Mouse (Mus musculus): ENCODE results near the gene Slc46a3. TPM values are rescaled to one million over a fixed set of nuclear protein-coding genes. Genes with fewer than 3 reads are reported as not detected.
A peak's percentile ranks its signal among the peaks of the same experiment; 100 is the strongest.
"Not testable (repeated sequence)": the region's sequence is repeated elsewhere in the genome, so short reads cannot be mapped to it uniquely, and the experiment has no call there.

Gene Slc46a3
- total RNA-seq, 2 experiments from 2014 or later: 0.82 to 2.4 TPM

DNA sequence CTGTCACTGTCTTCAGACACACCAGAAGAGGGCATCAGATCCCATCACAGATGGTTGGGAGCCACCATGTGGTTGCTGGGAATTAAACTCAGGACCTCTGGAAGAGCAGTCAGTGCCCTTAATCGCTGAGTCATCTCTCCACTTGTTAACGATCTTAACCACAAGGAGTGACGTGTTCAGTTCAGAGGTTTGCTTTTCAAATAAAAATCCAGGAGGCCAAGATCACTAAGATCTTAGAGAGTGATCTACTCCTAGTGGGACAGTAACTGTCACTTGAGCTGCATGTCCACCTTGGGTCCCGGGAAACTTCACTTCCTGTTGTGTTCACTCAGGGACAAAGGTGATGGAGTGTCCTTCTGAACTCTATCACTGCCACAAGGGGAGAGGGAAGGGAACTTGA, 1.9 kb upstream of the Slc46a3 start:
- ATAC-seq (replicated peaks; ENCODE audit: poor library complexity, severe bottlenecking): not testable (repeated sequence)

DNA sequence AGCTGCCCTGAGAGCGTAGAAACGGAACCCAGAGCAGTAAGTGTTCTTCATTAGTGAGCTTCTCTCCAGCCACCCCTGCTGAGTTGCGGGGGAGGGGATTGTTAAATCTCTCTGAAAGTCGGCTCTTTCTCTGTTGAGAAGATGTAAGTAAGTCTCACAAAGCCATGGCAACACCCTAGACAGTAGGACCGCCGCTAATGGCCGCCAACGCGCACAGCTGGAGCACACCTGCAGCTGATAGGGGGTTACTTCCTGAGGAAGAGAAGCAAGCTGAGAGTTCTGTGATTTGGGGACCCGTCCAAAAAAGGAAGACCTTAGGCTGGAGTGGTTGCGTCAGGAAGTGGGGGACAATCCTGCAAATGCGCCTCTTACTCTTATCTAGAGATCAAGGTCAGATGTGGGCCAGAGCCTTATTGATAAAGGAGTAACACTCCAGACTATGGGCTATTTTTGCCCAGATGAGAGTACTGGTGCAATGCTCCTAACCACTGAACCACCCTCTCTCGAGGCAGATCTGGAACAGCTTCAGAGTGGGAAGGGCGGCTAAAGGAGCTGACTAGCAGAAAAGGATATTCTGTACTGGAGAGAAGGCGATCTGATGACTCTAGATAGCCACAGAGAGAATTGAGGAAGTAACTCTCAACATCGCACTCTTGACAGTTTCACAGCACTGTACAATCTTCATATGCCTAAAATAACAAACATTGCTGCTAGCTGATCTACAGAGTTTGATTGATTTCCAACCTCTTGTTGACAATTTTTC, 1.0 kb upstream of the Slc46a3 start:
- ATAC-seq (replicated peaks; ENCODE audit: poor library complexity, severe bottlenecking): peak; percentile 55

DNA sequence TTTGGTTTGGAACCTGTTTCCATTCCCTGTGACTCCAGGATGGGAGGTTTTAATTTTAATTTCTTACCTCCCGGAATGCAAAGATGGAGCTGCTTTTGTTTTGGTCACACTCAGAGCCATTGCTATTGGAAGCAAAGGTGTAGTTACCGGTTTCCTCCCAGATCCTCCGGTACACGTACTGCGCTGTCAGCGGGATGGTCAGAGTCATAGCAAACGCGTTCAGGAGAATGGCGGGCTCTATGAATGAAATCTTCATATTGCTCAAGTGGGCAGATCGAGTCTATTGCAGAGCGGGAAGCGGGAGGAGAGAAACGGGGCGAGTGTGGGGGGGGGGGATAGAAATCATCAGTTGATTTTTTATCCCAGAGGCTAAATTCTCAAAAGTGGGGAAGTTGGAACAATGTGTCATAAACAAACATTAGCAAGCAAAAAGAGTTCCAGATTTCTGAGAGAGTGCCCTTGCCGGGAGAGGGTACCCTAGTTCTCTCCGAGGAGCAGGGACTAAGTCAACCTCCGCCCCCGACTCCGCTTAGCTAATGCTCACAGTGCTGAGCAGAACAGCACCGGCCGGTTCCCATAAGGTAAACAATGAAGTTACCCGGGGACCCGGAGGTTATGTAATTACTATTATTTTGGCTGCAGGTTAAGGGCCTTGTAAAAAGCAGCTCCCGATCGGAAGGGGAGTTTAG, 705 bp downstream of the Slc46a3 start:
- no peak for ATAC-seq (replicated peaks; ENCODE audit: poor library complexity, severe bottlenecking)

DNA sequence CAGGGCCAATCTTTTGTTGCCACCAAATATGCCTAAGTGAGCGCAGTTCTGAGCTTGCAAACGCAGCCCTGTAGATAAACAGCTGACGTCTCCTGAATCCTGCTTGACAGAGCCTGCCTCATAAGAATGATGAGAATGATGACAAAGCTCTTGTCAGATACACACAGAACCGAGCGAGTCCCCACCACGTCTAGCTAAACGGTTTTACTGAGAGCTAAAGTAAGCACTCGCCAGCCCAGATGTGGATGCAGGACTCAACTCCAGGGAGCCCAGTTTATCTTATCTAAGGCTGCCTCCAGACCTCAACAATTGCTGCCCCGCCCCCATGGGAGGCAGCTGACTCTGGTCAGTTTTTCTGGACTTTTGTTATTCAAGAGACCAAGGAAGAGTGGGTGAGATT, 1.5 kb downstream of the Slc46a3 start:
- ATAC-seq (replicated peaks; ENCODE audit: poor library complexity, severe bottlenecking): no peak

DNA sequence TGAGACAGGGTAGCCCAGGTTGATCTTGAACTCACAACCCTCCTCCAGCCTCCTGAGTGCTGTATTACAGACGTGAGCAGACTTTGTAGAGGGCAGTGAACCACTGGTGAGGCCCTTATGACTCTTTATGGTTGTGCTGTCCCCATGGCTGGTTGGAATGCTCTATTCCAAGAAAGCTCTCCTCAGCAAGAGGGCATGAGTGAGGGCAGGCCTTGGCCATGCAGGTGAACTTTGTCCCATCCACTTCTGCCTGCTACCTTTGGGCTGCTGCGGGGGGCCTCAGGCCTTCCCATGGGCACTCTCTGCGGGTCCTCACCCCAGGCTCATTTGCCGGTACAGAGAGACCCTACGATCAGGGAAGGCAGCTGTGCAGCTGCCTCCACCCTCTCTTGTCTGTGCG, 1.9 kb downstream of the Slc46a3 start:
- ATAC-seq (replicated peaks; ENCODE audit: poor library complexity, severe bottlenecking): no peak

DNA sequence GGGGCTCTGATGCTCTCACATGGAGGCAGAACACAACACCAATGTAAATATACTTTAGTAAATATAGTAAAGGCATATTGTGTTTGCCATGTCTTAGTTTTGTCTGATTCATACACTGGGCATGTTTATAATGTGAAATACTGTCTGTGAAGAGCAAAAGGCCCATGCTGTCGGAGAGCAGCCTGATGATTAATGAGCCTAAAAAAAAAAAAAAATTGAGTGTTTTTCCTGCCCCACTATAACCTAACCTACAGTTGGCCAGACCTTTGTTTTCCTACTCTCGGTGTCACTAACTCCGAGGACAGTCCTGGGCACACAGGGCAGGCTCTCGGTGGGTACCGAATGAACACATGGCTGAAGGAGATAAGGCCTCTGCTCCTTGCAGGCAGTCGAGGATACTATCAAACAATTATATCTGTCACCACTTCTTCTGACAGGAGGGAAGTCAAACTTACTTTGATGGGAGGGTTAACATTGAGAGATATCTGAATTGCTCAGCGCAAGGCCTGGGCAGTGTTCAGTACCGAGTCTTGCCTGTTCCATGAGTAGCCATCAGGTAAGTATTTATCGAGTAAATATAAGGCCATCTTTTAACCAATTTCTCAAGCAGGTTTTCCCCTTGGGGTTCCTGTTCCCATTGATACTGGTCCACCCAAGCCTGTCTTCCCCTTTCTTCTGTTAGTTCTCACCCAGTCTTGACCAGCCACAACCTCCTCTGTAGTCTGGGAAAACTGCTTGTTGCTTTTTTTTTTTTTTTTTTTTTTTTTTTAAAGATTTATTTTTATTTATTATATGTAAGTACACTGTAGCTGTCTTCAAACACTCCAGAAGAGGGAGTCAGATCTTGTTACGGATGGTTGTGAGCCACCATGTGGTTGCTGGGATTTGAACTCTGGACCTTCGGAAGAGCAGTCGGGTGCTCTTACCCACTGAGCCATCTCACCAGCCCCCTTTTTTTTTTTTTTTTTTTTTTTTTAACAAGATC, 6.0 kb downstream of the Slc46a3 start:
- ATAC-seq (replicated peaks; ENCODE audit: poor library complexity, severe bottlenecking): no peak

DNA sequence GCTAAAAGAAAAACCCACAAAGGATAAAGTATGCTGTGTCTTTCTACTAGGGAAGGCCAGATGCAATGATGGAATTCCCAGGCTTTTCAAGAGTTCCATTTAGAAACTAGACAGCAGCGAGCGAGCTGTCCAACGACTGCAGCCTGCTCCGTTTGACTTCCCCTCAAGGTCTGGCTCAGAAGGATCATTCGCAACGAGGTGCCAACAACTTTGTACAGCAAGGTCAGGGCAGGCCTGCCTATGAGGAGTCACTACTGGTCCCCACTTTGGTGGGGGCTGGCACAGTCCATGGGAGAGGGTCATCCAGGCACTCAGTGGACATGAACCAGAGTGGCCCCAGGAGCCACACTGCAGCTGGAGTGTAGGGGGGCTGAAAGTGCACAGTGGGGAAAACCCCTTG, 11.0 kb downstream of the Slc46a3 start:
- ATAC-seq (replicated peaks; ENCODE audit: poor library complexity, severe bottlenecking): no peak; the same call in 1 of the 2 replicates

DNA sequence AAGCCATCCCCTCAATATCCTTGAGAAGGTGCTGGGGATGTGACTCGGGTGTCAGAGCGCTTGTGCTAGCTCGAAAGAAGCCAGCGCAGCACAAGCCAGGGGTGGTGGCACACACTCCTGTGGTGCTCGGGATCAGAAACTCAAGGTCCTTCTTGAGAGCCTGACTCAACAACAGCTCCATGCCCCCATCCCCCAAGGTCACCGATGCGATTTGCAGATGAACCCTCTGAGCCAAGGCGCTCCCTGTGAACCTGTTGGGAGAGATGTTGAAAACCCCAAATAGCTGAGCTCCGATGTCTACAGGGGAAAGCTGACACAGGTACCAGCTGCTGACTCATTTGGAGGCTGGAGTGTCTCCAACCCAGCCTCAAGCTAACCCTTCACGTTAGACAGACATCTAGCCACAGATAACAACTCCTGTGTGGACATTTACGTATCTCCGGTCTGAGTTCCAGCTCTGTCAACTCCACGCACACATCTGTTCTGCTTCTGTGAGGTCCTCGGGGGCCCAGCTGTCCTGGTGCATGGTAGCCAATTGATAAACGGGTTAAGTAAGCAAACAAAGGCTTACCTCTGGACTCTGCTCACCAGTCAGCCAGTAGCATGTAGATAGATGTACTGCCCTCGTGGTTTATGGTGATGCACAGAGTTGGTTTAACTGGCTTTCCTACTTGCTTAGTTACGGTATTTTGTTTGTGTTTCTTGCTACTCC, 14.5 kb downstream of the Slc46a3 start:
- ATAC-seq (replicated peaks; ENCODE audit: poor library complexity, severe bottlenecking): no peak

DNA sequence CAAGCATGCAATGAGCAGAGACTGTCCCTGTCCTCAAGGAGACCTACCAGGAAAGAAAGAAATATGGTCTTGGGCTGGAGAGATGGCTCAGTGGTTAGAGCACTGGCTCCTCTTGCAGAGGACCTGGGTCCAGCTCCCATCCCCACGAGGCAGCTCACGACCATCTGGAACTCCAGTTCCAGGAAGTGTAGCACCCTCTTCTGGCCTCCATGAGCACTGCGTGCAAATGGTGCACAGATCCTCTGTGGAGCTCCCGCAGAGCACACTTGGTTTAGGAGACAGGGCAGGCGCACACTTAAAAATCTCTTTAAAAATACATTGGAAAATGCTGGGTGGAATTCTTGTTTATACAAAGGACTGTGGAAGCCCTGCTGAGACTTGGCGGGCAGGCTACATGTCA, 17.1 kb downstream of the Slc46a3 start:
- no peak for ATAC-seq (replicated peaks; ENCODE audit: poor library complexity, severe bottlenecking)

DNA sequence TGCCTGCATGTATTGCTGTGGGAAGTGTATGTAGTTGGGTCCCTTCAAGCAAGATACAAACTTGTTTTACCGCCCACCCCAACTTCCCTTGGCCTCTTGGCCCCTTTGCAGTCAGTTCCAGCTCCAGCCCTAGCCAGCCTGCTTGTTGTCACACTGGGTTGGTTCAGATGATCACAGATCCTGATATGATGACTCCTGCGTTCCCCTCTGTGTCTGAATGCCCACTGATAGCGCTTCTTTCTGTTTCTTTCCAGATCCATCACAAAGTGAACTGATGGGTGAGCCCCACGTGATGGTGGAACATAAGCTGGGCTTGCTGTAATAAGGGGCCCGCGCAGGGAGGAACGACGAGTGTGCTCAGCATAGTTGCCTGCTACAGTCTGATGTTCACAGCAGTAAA, 19.4 kb downstream of the Slc46a3 start:
- ATAC-seq (replicated peaks; ENCODE audit: poor library complexity, severe bottlenecking): no peak

DNA sequence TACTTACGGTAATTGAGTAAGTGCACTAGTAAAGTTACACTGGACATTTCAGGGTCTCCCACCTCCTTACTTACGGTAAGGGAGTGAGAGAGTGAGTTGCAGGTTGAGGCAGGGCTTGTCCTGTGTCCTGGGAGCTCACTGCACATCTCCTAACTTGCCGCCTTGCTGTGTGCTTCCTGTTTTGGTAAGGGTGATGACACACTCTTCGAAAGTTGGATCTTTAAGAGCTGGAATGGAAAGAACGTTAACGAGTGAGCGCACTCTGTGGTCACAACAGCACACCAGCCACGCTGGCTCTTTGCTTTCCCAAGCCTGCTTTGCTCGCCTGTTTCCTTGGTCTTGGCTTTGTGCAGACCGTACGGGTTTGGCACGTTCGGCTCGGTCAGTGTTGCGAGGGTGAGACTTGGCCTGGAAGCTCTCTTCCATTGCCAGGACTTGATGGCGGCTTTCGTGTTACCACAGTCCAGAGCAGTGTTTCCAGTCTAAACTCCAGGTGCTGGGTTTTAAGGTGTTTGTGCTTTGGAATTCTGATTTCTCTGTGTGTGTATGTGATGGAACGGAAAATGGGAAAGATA, 20.0 kb downstream of the Slc46a3 start:
- peak; percentile 67 for ATAC-seq (replicated peaks; ENCODE audit: poor library complexity, severe bottlenecking)

DNA sequence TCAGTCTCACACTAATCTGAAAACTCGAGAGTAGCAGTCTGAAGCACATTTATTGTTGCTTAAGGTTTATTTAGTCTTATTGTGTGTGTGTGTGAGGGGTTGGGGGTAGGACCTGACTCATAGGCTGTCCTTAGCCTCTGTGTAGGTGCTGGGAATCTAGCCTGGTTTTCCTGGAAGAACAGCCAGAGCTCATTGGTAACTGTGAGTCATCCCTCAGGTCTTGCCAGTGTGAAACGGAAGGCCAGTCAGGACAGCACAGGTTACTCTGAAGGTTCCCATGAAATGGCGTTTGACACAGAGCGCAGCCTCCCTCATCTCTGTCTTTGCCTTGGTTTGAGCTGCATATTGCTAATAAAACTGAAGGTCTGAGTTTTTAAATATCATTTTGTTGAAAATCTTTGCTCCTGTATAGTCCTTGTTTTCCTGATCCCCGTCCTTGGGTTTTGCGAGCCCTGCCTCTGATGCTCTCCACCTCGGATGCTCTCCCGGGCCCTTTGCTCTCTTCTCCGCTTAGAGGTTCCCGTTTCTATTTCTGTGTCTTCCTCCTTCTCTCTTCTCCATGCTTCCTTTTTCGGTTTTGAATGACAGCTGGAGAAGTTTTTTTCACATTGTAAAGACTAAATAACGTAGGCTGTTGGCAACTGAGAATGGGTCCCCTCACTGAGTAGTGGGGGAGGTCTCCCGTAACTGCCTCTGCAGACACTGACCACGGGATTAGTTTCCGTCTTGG, 23.4 kb downstream of the Slc46a3 start:
- ATAC-seq (replicated peaks; ENCODE audit: poor library complexity, severe bottlenecking): peak; percentile 64

DNA sequence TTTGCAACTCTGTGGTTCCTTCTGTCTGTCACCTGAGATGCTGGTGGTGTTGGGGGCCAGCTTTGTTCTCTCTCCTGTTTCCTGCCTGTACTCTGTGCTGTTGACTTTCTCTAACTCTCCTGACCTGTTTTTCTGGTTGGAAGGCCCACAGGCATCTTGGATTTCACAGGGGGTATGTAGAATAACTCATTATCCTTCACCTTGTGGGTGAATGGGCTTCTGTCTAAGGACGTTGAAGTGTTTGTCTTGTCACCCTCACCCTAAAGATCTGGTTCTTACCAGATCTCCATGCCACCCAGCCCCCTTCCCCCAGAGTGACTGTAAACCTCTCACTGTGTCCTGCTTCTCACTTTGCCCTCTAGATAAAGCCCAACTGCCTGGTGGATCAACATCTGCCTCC, 24.3 kb downstream of the Slc46a3 start:
- ATAC-seq (replicated peaks; ENCODE audit: poor library complexity, severe bottlenecking): no peak

DNA sequence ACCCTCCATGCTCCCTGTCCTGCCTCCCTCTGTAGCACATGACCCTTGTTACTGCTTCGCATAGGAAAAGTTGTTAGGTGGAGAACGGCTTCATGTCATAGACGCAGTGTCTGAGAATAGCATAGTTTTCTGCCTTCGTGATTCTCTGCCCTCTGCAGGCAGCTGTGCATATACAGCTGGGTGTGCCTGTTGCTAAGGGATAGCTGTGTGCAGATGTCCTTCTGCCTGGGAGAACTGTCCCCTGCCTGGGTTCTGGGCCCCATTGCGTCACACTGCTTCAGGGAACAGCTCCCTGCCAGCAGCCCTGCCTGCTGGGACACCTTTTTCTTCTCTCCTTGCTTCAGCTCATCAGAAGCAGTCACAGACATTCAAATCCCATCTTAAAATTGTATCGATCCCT, 25.0 kb downstream of the Slc46a3 start:
- ATAC-seq (replicated peaks; ENCODE audit: poor library complexity, severe bottlenecking): peak; percentile 49

DNA sequence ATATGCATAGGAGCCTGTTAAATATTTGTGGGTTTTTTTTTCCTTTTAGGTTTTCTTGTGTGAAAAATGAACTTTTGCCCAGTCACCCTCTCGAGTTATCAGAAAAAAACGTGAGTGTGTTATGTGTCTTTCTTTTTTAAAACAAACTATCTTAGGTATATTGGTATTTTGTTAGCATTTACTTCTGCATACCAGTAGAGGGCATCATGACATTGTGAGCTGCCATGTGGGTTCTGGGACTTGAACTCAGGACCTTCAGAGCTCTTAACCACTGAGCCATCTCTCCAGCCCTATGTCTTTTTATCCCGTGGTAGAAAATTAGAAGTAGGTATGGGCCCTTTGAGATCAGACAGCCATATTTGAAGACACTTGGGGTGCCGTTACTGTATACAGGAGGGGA, 25.9 kb downstream of the Slc46a3 start:
- no peak for ATAC-seq (replicated peaks; ENCODE audit: poor library complexity, severe bottlenecking)

DNA sequence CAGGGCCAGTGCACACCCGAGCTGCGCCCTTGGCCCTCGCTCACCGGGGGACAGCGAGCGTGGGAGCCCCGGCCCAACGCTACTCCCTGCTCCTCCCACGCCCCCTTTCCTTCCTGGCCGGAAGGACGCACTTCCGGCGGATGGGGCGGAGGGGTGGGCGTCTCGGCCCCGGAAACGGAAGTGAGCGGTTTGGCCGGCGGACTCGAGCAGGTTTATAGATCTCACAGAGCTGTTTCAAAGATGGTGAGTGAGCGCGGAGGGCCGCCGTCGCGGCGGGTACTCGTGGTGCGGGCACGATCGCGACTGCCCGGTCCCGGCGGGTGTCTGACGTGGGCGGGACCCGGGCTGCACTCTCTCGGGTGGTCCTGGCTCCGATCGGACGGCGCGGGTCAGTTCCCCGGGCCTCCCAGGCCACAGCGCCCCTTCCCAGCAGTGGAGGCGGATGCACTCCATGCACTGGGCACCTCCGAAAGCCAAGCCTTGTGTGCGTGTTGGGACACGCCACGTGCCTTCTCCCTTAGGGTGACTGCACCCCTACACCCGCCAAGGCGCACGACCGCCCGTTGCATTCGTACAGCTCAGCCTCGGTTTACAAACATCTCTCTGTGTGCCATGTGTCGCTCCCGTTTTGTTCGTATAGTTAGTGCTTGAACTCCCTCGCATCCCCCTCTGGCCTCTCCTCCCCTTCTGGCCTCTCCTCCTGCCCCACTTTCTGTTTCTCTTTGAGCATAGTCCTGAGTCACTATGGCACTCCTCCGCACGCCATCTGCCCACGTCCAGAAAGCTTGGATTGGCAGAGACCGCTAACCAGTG, 34.0 kb downstream of the Slc46a3 start, which contains the start of gene Pomp:
Gene Pomp, plus strand, starts transcription at position 13 of the 813 bp plus-strand sequence.
- ATAC-seq (replicated peaks; ENCODE audit: poor library complexity, severe bottlenecking): peak; percentile 90

DNA sequence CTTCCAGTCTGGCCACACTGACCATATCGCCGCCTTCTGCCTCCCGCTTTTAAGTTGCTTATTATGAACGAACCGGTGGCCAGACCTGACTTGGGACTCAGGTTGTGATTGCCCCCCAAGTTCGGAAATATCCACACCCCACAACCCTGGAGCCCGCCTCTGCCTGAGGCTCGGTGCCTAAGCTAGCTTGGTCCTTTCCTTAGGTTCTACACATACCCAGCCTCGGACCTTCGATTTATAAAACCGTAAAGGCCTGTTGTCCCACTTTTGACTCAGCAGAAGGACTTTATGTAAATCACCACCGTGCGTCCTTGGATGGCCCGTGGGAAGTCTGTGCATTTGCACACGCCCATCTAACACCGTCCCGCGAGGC, 34.6 kb downstream of the Slc46a3 start:
- ATAC-seq (replicated peaks; ENCODE audit: poor library complexity, severe bottlenecking): no peak

DNA sequence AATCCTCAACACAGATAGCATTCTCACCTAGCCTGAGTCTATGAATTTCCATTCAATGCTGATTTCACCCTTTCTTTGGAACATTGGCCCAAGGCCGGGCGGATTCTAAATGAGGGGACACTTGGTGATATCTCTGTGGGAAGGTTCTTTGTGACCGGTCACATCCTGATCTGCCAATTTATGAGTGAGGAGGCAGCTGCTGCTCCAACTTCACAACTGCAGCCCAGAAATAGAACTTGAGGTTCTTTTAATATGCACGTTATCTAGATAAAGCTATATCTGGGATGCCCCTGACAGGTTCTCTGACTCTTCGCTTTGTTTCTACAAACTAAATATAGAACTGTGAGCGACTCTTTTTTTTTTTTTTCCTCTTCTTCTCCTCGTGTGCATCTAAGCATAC, 44.4 kb downstream of the Slc46a3 start:
- ATAC-seq (replicated peaks; ENCODE audit: poor library complexity, severe bottlenecking): no peak

Data from granulocyte monocyte progenitor cell, adult 5-6 weeks (primary cell).